16 mouse cellular contexts compared by ENCODE assay signal in the genomic region with DNA sequence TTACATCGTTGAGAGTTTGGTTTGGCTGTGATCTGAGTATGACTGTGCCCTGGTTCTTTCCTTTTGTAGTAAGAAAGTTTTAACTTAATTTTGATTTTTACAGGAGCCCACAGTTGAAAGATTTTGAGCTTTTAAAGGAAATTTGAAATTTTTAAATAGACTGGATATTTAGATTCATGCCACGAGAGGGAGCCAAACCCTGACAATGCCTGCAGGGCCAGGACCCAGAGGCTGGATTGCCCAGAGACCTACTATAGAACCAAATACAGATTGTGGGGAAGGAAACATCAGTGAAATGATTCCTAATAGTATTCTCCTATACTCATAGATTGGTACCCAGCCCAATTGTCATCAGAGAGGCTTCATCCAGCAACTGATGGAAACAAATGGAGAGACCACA. TPM values are rescaled to one million over a fixed set of nuclear protein-coding genes. Genes with fewer than 3 reads are reported as not detected.
DNase-seq lines count a peak whose midpoint lies in the region; TF ChIP-seq lines count a peak whose summit lies in the region.
"Had no signal": no experiment of that assay in that cellular context is flagged by ENCODE, and none has a peak within 500 bp of the region (broad histone marks: within the 10 kb centered on the region; RNA-seq: fewer than 3 reads in every experiment).

No protein-coding gene starts in this region.

- intact Hi-C loops in gastrocnemius, adult 2 months (cut with DNase I): no loop called here
- intact Hi-C loops in left cerebral cortex, postnatal 25 days (cut with DNase I): loop anchor here (2.0 kb wide), 1 partner anchor 53 kb away; no protein-coding TSS in a partner anchor
- intact Hi-C loops in left cerebral cortex, postnatal 4 days (cut with DNase I): no loop called here

- H3K27me3 ChIP-seq in E14TG2a.4 (ENCODE audit: insufficient read depth, low read length): no peaks in the 10 kb centered on the region
- H3K27me3 ChIP-seq: forebrain, embryonic 12.5 days had no signal

- no peak for DNase-seq in gastrocnemius, adult 2 months
- no peak for DNase-seq in gastrocnemius, postnatal 4 days (ENCODE audit: low spot score in 2 of 2)
- DNase-seq in left cerebral cortex, postnatal 25 days (ENCODE audit: low spot score in 2 of 2): peak; percentile 1 to 2
- no peak for DNase-seq in left cerebral cortex, postnatal 4 days
- DNase-seq in brain, embryonic 14.5 days (ENCODE audit: low read depth): peak; percentile 23
- DNase-seq in cerebellum, postnatal 25 days: no peak
- DNase-seq: cerebellum, postnatal 36 days; gastrocnemius, postnatal 14 days; heart, postnatal 36 days; kidney, adult 18-20 months; lung, postnatal 14 days had no signal

- TF ChIP-seq CTCF in gastrocnemius, adult 2 months (IDR thresholded peaks at IDR 0.05): peak; percentile 31; the same call in 1 of the 2 replicates
- TF ChIP-seq CTCF in E14TG2a.4 (conservative IDR thresholded peaks at IDR 0.05; ENCODE audit: low read length): peak; percentile 29
- peak; percentile 43; the same call in 1 of the 2 replicates for TF ChIP-seq CTCF in brain, embryonic 14.5 days (IDR thresholded peaks at IDR 0.05; ENCODE audit: borderline replicate concordance, extremely low read depth, insufficient read depth, insufficient read length)

- H3K36me3 ChIP-seq in E14TG2a.4 (ENCODE audit: insufficient read depth, low read length): no peaks in the 10 kb centered on the region
- H3K36me3 ChIP-seq: forebrain, embryonic 12.5 days had no signal

- no peak for TF ChIP-seq POLR2A in brain, embryonic 14.5 days (IDR thresholded peaks at IDR 0.05; ENCODE audit: borderline replicate concordance, extremely low read depth, insufficient read depth, insufficient read length, poor library complexity, severe bottlenecking)

- H3K27ac ChIP-seq in gastrocnemius, adult 2 months: no peak overlapping the region
- H3K27ac ChIP-seq: forebrain, embryonic 12.5 days had no signal

- no peak overlapping the region for H3K4me3 ChIP-seq in gastrocnemius, adult 2 months
- H3K4me3 ChIP-seq in E14TG2a.4 (replicated peaks; ENCODE audit: low read length): no peak overlapping the region
- H3K4me3 ChIP-seq: forebrain, embryonic 12.5 days had no signal

- peaks cover 7% of the 10 kb centered on the region; the same call in 1 of the 2 replicates for H3K9me3 ChIP-seq in E14TG2a.4 (ENCODE audit: low read length)
- H3K9me3 ChIP-seq: forebrain, embryonic 12.5 days had no signal

- no peaks in the 10 kb centered on the region for H3K4me1 ChIP-seq in E14TG2a.4 (replicated peaks; ENCODE audit: low read depth, low read length)
- H3K4me1 ChIP-seq: forebrain, embryonic 12.5 days had no signal

RNA-seq across cellular contexts. Expression of gene Crx, which starts 20.1 kb away (rescaled TPM):
- not detected for total RNA-seq in gastrocnemius, adult 2 months (2021)
- total RNA-seq in gastrocnemius, postnatal 4 days (2021): not detected
- total RNA-seq in left cerebral cortex, postnatal 25 days (2021): not detected
- not detected for total RNA-seq in left cerebral cortex, postnatal 4 days (2021)
- 0.08 and 0.18 TPM in 2 replicates for polyA plus RNA-seq in brain, embryonic 14.5 days (2012; rRNA removed)
- total RNA-seq: ES-E14; gastrocnemius, postnatal 14 days; heart, postnatal 36 days; left cerebral cortex, adult 8-10 months had no signal
- polyA plus RNA-seq: forebrain, embryonic 12.5 days; stomach, embryonic 16.5 days had no signal

RNA-seq across cellular contexts. Expression of gene Obox6, which starts 20.2 kb away (rescaled TPM):
- not detected for total RNA-seq in gastrocnemius, adult 2 months (2021)
- total RNA-seq in gastrocnemius, postnatal 4 days (2021): not detected
- not detected for total RNA-seq in left cerebral cortex, postnatal 25 days (2021)
- not detected for total RNA-seq in left cerebral cortex, postnatal 4 days (2021)
- polyA plus RNA-seq in brain, embryonic 14.5 days (2012; rRNA removed): not detected in 2 replicates
- total RNA-seq: gastrocnemius, postnatal 14 days; heart, postnatal 36 days; left cerebral cortex, adult 8-10 months had no signal
- polyA plus RNA-seq: forebrain, embryonic 12.5 days; stomach, embryonic 16.5 days had no signal

RNA-seq across cellular contexts. Expression of gene Crxos, which starts 22.8 kb away (rescaled TPM):
- not detected for total RNA-seq in gastrocnemius, adult 2 months (2021)
- not detected for total RNA-seq in gastrocnemius, postnatal 4 days (2021)
- total RNA-seq in left cerebral cortex, postnatal 25 days (2021): not detected
- not detected for total RNA-seq in left cerebral cortex, postnatal 4 days (2021)
- 0.03 and 0.10 TPM in 2 replicates for polyA plus RNA-seq in brain, embryonic 14.5 days (2012; rRNA removed)
- total RNA-seq: gastrocnemius, postnatal 14 days; heart, postnatal 36 days had no signal
- polyA plus RNA-seq: forebrain, embryonic 12.5 days; stomach, embryonic 16.5 days had no signal

Comparison
In these comparisons a context has a peak if more than half of its experiments do, and no peak if none do; other contexts are left out.
1. DNase-seq: peak in left cerebral cortex, postnatal 25 days (2 of 2) and brain, embryonic 14.5 days (single experiment); none in gastrocnemius, adult 2 months (single experiment), gastrocnemius, postnatal 4 days (0 of 2), left cerebral cortex, postnatal 4 days (single experiment) and cerebellum, postnatal 25 days (0 of 2).
2. Peak in every context shown above with its lines, with median percentiles within 50 percentile points of each other: CTCF ChIP-seq.